Mouse (Mus musculus) frontal cortex, postnatal 14 days (tissue): ENCODE data around the gene Scamp4.
"Not testable (repeated sequence)": the region's sequence is repeated elsewhere in the genome, so short reads cannot be mapped to it uniquely, and the experiment has no call there.

Experiments
- DNase-seq, 2 experiments: peaks; one replicate each; pipeline ENCODE4 v3.0.0; 2022; ENCODE audit warnings: low spot score in 2 of 2

Scamp4 gene

DNA sequence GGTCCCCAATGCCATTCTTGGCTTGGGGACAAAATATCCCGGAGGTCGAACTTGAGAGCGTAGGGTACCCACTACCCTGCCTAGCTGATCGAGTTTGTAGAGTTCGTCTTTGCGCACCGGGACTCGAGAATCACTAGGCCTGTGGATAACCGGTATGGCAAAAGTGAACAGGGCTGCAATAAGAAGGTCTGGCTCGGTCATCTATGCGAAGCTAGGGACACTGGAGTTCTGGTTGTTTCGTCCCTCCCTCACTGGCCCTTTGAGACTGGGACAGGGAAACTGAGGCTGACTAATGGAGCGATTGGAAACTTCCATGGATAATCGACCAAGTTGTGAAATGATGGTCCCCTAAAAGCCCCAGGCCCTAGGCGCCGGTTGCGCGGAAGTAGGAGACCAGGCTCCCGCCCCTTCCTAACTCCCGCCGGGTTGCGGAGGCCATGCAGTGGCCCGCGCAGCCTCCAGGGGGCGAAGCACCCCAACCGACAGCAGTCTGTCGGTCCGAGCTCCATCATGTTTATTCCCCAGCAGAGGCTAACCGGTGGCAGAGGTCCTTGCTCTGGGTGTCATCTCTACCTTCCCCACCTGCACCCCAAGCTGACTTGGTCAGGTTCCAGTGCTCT lies 24.4 kb upstream of the Scamp4 start:
- peak in 1 of 2 experiments; percentile 64 for DNase-seq

DNA sequence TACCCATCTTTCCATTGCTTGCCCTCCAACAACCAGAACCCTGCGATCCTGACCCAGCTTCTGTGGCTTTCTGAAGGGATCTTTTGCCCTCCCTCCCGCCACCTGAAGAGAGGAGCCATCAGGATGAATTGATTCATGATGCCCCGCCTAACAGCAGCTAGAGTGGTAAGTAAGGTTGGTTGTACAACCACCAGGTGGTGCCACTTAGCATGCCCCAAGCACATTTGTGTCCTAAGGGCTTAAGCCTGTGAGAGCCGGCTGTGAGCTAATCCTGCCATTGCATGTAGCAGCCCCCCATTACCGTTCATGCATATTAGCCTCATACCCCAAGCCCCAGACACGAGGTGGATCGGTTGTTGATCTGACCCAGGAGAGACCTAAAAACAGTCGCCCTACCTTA lies 23.8 kb upstream of the Scamp4 start:
- DNase-seq, result no peak

- no peak for DNase-seq
Measured at GRCm38 (mm10) chr10:80583047-80583446, 19.6 kb upstream of the Scamp4 start.

GRCm38 (mm10) chr10:80584045-80584488 lies 18.6 kb upstream of the Scamp4 start:
- no peak for DNase-seq

GRCm38 (mm10) chr10:80584642-80585552 lies 17.8 kb upstream of the Scamp4 start:
- no peak for DNase-seq

- DNase-seq, result no peak
Measured at GRCm38 (mm10) chr10:80585581-80585980, 17.1 kb upstream of the Scamp4 start.

- DNase-seq, result no peak
Measured at GRCm38 (mm10) chr10:80586407-80587304, 16.0 kb upstream of the Scamp4 start.

- DNase-seq, result no peak
Measured at GRCm38 (mm10) chr10:80587305-80587657, 15.4 kb upstream of the Scamp4 start.

GRCm38 (mm10) chr10:80589127-80589878 lies 13.4 kb upstream of the Scamp4 start:
- DNase-seq, result no peak

DNA sequence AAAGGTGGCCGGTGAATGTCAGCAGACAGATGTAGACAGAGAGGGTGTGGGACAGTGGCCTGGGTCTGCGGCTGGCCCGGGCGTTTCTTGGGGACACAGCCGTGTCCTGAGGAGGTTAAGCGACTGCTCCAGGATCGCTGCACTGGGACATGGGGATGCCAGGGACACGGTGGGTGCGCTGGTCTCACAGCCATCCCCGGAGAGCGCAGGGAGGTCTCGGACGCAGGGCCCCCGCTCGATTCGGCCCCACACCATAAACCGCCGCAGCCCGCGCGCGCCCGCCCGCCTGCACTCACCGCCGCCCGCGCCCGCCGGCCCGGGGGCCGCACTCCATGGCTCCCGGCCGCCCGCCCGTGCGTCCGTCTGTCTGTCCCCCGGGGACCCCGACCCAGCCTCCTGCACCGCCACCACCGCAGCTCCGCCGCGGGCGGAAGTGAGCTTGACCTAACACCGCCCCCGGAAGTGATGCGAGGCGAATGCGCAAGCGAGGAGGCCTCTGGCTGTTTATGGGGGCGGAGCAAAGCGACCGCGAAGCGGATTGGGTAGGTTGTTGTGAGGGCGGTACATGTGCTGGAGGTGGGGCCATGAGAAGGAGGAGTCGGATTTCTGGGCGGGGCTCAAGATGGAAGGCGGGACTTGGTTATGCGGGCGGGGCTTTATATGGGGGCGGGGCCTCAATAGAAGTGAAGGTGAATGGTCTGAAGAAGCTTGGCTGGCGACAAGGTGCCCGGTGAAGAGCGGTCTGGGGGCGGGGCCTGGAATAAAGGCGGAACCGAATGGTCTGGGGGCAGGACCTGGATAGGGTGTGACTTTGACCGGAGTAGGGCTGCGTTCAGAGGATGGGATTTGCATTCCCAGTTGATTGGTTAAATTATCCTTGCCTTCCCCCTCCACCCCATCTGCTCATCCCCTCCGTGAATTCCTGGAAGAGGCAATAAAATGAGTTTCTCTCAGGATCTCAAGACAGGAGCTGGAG lies 12.5 kb upstream of the Scamp4 start, which contains the start of gene Abhd17a:
Gene Abhd17a, minus strand, starts transcription at position 463 of the 976 bp plus-strand sequence.
- peak; percentile 90 to 93 for DNase-seq

DNA sequence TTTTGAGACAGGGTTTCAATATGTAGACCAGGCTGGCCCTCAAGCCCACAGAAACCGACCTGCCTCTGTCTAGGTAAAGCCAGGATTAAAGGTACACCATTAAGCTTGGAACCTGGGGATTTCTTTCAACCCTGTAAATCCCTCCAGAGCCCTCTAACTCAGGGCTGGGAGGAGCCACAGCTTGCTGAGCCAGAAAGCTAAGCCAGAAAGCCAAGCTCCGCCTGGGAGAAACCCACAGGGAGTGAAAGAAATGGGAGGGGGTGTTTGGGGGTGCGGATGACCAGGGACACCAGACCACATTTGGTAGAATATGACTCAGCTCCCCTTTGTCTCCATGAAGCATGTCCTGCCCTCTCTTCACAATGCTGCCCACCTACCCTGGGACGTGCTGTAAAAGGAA lies 6.4 kb upstream of the Scamp4 start:
- DNase-seq, result no peak

- no peak for DNase-seq
Measured at GRCm38 (mm10) chr10:80603364-80603763, 692 bp downstream of the Scamp4 start.

DNA sequence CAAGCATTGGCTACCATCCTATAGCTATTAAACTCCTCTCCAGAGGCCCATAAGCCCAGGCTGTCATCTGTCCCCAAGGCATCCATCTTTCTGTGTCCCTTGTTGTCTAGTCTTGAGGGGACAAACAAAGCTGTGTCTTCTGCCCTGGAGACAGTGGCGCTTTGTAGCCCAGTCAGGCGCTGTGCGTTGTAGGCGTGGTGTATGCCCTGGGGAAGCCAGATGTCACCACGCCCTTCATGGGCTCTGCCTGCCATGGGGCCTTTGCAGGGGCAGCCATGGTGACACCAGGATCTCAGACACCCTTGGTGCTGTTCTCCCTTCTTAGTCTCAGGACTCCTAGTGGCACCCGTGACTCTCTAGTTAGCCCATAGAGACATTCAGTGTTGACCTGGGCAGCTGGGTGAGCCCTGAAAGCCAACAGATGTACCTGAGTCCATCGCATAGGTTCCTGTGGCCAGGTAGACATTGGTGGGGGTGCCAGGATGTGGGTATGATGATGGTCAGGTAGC lies 1.4 kb downstream of the Scamp4 start:
- no peak for DNase-seq

DNA sequence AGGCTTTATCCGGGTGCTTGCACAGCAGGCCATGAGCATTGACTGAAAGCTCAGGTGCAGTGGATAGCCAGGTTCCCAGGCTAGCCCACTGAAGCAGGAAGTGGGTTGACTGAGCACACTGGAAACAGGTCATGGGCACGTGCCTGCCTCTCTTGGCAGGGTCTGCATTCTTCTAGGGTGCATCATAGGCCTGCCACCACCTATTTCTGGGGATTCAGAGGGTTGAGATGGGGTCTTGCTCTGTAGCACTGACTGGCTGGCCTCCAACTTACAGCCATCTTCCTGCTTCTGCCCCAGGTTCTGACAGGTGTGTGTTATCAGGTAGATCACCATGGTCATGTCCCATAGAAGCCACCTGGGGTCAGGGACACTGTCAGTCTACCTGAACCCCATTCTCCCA lies 2.3 kb downstream of the Scamp4 start:
- DNase-seq, result no peak

GRCm38 (mm10) chr10:80605721-80606120 lies 3.0 kb downstream of the Scamp4 start, which contains the start of gene Gm49322:
TSS of gene Gm49322 (plus strand) at chr10:80606021.
- DNase-seq, result not testable (repeated sequence)

DNA sequence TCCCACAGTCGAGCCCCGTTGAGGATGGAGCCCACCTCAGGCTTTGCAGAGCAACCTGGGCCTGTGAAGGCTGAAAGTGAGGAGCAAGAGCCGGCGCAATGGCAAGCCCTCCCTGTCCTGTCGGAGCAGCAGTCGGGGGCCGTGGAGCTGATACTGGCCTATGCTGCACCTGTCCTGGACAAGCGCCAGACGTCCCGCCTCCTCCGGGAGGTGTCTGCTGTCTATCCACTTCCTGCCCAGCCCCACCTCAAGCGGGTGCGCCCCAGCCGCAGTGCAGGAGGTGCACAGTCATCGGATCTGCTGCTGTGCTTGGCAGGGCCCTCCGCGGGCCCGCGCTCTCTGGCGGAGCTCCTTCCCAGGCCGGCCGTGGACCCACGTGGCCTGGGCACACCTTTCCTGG lies 3.6 kb downstream of the Scamp4 start:
- no peak for DNase-seq

- no peak for DNase-seq
Measured at GRCm38 (mm10) chr10:80606737-80607350, 4.2 kb downstream of the Scamp4 start.

DNA sequence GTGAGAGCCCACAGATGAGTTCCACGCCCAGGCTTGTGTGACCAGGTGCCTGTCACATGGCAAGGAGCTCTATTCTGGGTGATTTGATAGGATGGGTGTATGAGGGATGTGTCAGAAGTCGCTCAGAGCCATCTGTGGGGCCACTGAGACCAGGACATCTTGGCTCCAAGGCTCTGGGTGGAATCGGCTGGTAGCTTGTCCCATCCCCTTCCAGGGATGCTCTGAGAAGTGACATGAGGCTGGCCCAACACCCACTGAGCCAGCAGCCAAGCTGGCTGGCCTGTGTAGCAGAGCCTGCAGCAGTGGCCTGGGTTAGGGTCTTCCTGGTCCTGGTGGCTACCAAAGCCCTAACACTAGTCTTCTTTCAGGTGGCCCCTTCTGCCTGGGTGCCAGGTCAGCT lies 5.8 kb downstream of the Scamp4 start:
- DNase-seq, result no peak

DNA sequence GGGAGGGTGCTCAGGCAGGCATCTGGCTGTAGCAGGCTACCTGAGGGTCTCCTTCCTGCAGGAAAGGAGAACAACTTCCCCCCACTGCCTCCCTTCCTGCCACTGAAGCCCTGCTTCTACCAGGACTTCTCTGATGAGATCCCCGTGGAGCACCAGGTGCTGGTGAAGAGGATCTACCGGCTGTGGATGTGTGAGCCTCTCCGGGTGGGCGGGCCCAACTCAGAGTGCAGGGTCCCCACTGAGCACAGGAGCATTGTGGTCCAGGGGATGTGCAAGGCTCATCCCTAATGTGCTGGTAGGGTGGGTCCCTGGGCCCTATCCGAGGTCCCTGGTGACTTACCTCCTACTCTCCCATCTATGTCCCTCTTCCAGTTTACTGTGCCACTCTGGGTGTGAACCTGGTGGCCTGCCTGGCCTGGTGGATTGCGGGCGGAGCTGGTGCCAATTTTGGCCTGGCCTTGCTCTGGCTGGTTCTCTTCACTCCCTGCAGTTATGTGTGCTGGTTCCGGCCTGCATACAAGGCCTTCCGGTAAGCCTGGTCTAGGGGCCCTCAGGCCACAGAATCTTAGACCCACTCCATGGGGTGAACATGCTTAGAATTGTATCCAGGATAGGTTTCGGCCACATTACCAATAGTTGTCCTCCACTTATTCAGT lies 6.7 kb downstream of the Scamp4 start:
- DNase-seq, result no peak
